Mouse (Mus musculus): ENCODE measurements at regions not wholly inside any gene's neighbourhood (a gene's known extent, or its start where the extent isn't known, plus 50 kb on each side); places are given as distances from the start of the nearest gene placed in this dataset.

DNA sequence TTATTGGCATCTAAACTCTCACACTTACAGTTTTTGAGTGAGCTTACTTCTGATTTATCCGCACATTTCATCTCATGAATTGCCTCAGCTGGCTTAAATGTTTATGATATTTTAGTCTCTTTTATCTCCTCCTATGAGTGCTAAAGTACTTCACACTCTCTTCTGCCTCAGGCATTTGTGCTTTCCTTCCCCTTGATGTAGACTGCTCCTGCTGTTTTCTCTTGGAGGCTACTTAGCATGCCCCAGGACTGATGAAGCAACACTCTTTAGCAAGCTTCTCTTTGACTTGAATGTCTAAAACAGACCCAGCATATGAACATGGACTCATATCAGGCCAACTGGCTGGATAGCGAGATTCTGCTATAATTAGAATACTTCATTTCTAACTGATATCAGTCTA, 882.8 kb downstream of the Tecrl start:
- no peak for DNase-seq

DNA sequence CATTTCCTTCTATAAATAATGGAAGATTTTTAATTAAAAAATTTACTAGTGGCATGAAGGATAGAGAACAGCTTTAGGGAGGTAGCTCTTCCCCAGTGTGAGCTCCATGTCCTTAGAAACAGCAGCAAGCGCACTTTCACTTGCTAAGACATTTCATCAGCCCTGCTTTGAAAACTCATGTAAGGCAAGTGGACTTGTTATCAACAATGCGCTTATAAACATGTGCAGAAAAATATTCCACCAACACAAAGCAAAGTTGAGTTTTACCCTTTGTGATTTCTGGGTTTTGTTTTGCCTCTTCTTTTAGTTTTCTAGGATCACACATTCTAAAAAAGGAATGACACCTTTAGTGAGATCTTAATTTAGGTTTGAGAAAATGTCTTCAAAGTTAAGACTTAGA, 890.7 kb downstream of the Tecrl start:
- DNase-seq: no peak

DNA sequence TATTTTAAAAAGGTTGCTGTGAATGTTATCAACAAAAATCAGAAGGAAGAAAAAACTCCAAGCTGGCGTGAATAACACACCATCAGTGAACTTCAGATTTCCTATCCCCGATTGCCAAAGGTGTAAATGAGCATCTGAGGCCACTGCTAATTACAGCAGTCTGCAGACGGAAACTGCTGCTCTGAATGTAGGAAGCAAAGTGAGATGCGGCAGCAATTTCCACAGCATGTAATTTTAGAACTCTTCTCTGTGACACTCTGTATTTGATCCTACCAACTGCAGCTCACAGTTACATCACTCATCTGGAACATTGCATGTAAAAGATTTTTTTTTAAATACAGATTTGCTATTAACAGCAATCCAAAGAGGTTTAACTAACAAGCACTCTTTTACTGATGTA, 913.7 kb downstream of the Tecrl start:
- no peak for DNase-seq

- no peak for DNase-seq
These were observed 914.9 kb downstream of the Tecrl start for GRCm38 (mm10) chr5:82440126-82440525.

DNA sequence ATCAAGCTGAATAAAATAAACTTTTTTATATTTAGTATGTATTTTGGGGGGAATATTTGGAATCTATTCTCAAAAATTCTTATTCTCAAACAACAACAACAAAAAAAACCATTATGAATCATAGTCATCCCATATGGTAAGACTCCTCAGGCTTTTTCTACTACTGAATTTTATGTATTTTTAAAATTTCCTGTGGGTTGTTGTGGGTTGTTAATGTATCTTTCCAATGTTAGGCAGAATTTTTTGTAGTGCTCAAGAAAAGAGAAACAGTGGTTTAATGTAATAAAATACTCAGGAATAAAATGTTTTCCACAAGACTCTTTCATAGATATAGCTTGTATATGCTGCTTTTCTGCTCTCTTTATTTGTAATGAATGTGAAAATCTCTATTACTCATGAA, 934.6 kb downstream of the Tecrl start:
- no peak for DNase-seq

DNA sequence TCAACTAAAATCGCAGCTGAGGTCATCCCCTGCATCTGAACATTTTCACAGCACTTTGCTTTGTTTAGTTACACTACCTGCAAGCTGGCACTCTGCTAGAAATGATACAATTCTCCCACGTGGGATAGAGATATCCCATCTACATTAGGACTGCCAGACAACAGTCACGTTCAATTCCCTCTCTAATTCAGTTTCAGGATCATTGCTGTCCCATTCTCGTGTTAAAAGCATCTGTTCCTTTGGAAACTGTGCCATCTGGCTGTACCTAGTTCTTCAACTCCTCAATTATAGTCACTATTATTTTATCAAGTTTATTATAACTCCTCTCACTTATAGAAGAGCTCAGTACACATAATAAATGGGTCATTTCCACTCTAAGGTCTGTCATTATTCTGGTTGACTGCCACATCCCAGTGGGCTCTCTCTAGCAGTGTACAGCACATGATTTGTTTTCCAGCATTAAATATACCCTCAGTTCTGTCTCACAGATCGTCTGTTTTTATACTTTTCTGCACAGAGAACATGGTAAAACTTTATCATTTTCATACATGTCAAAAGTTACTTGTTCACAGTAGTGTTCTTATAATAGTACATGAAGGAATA, 958.3 kb downstream of the Tecrl start:
- no peak for DNase-seq

GRCm38 (mm10) chr5:82361624-82362023, 993.4 kb downstream of the Tecrl start:
- no peak for DNase-seq

DNA sequence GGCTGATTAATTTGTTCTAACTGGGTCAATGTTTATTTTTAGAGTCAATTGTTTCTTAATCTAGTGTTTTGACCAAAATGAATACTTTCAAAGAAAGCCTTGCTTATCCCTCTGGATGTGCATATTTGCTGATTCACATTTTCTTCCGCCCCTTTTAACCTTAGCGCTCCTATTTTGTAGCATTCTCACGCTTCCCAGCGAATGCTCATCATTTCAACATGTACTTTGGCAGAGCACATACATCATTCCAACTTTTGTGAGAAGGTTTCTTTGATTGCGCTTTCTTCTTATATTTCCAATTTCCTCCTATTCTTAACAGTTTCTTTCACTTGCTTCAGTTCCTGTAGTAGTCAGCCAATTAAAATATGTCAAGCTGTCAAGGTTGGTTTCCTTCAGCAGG, 998.7 kb downstream of the Tecrl start:
- DNase-seq: no peak

GRCm38 (mm10) chr5:82351089-82351488, 1003.9 kb downstream of the Tecrl start:
- no peak for DNase-seq

DNA sequence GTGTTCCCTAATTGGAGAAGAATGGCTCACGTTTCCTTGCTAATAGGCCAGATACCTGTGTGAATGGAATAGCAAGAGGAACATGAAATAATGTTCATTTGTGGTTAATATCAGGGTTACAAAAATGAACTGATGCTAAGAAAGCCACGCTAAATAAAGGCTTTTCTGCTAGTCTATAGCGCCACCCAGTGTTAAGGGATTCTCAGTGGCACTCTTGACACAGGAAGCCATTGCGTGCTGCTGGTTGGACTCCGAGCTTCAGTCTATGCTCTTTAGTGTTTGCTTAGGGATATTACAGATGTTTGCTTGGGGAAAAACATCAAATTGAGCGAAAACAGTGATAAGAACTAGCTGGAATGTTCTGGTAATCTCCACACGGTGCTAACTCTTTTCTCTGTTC, 1008.3 kb downstream of the Tecrl start:
- DNase-seq: peak; percentile 36 to 56

DNA sequence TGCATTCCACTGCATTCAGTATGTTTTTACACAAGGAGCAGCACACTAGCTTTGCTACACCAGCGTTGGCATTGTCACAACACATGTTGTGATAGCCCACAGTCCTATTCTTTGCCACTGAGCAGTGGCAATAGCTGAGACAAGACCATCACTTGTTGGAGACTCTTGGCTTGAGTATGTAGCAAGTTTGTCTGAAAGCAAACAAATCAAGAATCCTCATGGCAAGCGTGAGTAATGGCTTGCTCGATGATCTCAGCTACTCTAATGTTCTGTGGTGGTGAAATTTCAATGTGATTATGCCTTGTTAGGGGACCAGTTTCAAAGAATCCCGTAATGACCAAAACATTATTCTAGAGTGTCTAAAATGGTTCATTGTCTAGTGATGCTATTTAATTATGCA, 1030.6 kb downstream of the Tecrl start:
- DNase-seq: no peak

DNA sequence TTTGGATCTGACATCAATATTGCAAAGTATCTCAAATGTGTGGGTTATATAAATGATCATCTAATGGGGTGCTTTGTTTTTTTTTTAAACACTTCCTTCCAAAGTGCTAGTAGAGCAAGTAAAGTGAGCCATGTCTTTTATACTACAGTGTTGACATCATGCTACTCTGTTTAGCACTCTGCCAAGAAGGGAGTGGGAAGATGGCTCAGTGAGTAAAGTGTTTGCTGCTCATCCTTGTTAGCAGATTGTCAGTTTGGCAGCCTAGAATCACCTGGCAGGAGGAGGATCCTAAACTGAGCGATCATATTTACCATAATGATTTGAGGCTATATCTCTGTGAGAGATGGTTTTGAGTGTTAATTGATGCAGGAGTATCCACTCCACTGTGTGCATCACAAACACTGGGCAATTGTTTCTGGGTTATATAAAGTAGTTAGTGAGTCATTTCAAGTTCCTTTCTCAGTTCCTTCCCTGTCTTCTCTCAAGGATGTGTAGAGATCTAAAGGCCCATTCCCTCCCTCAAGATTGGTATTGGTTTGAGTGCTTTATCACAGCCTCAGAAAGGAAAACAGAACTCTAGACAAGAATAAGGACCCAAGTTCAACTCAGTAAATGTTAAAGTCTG, 1035.2 kb downstream of the Tecrl start:
- no peak for DNase-seq

DNA sequence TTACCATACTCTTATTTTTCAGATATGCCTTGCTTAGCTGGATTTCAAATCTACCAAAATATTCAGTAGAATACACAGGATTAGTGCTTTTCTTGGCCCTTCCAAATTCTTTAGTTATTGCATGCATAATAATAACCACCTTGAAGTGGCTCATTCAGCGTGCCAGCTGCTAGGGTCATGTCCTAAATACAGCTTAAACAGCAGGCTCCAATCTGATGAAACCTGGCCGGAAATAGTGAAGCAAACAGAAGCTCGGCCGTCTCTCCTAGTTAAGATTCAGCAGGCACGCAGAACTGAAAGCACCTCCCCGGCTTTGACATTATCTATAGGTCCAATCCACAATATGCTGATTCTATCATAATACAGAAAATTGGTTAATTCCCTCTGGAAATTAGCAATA, 1042.9 kb downstream of the Tecrl start:
- no peak for DNase-seq

DNA sequence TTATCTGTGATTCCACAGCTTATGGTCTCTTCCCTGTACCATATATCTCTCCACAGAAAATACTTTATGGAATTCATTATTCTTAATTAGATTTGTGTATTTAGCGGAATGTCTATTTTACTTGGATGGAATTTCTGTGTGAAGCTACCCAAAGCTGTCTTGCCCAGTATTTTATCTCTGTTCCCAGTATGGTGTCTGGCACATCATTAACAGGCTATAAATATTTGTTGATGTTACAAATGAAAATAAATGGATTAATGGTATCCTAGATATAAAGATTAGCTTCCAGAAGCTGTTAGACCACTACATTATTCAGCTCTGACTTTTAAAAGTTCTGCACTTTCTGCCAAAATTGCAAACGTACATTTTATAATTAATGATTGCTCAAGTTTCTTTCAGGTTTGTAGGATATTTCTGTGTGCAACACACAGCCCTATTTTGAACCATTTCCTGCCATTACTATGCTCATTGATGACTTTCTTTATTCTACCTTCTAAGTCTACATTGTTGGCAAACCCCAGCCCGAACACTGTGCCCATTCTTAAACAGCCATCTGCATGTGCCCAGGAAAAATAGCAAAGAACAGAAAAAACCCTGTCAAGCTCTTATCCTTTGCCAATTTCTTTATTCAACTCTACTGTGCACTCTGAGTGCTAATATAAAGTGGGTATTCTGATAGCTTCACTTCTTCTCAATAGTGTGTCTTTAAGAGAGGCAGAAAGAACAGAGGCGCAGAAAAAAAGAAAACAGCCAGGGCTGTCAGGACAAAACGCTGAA, 1066.7 kb downstream of the Tecrl start:
- no peak for DNase-seq

DNA sequence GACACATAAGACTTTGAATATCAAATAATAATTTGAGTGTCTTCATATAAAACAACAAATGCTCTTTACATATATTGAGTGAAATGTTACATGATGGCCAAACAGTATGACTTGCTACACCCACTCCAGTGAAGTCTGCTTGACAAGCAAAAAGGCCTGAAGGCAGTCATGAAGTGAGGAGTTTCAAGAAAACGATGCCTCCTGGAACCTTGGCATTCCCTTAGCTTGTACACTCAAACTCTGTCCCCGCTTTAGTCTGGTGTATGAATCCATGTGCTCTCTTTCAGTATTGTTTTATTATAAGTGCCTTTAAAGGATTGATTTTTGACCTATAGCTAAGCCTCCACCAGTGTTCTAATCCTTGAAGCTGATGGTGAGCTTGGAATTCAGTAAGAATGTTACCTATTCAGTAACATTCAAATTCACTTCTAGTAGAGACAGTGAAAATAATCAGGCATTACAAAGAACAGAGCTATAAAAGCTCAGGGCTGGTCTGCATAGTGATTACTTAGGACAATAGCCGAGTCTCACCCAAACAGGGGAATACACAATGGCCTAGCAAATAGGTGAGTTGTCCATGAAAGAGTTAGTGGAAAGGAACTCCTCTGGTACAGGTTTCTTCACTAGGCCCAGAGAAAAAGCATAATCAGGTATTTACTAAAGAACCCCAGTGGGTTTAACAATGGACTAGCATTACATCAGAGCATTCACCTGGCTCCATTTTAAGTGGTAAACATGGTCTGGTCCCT, 1101.5 kb downstream of the Tecrl start:
- no peak for DNase-seq

DNA sequence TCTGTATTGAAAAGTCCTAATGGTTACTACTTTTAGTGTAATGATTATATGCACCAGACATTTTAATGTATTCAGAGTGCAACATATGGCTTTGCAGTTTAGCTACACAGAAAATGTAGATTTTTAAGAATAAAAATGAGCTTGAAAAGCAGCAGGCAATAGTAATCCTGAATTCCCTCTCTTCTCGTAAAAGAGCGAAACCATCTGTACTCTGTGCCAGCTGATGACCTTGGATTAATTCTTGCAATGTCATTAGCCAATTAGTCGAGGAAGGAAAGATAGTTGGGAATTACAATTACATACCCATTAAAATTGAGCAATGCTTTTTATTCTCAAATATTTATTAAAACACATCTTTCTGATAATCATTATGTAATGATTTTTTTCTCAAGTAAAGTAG, 1128.7 kb downstream of the Tecrl start:
- DNase-seq: no peak

DNA sequence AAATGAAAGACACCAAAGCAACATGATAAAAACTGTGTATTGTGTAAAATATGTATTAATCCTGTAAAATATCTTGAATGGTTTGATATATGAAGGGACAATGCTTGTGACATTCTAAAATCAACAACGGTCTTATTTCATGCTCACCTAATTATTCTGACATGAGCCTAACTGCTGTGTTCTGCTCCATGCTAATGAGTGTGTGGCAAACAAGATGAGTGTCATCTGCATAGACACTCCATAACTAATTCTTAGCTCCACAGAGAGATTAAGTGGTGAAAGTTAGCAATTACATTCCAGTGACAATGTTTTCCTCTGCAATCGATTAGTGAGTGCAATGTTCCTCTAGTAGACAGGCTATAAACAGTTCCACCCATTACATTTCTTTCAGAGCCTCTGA, 1131.4 kb downstream of the Tecrl start:
- DNase-seq: no peak

- DNase-seq: no peak
These were observed 1151.4 kb downstream of the Tecrl start for GRCm38 (mm10) chr5:82203606-82204005.
